In genomic region chr16:13332536-13332935, GRCm38 (mm10) we compare ENCODE assay signal across 22 mouse cellular contexts.
"Had no signal": no experiment of that assay in that cellular context is flagged by ENCODE, and none has a peak within 500 bp of the region (broad histone marks: within the 10 kb centered on the region; RNA-seq: fewer than 3 reads in every experiment).

No protein-coding gene starts in this region.

- DNase-seq: kidney, postnatal 25 days; layer of hippocampus, adult 9-11 months; left cerebral cortex, postnatal 4 days; liver, postnatal 0 days; lung, embryonic 14.5 days; right cerebral cortex, adult 18-20 months; right cerebral cortex, postnatal 14 days; right cerebral cortex, postnatal 4 days; thymus, adult 18-20 months; thymus, postnatal 36 days had no signal

- ATAC-seq: liver, postnatal 0 days; lung, postnatal 0 days had no signal

- H3K36me3 ChIP-seq: midbrain, embryonic 12.5 days; midbrain, embryonic 15.5 days; neural tube, embryonic 12.5 days; neural tube, embryonic 15.5 days had no signal

- H3K27me3 ChIP-seq: limb, embryonic 12.5 days; limb, embryonic 15.5 days; midbrain, embryonic 12.5 days; midbrain, embryonic 15.5 days; neural tube, embryonic 12.5 days; neural tube, embryonic 15.5 days had no signal

- H3K4me1 ChIP-seq: midbrain, embryonic 12.5 days; neural tube, embryonic 12.5 days had no signal

- H3K4me2 ChIP-seq: limb, embryonic 12.5 days; limb, embryonic 15.5 days; liver, embryonic 11.5 days; lung, embryonic 14.5 days; midbrain, embryonic 12.5 days; midbrain, embryonic 15.5 days; neural tube, embryonic 12.5 days; neural tube, embryonic 15.5 days had no signal

- H3K4me3 ChIP-seq: layer of hippocampus, adult 2 months; limb, embryonic 12.5 days; limb, embryonic 15.5 days; midbrain, embryonic 12.5 days; midbrain, embryonic 15.5 days; neural tube, embryonic 12.5 days; neural tube, embryonic 15.5 days had no signal

- H3K9ac ChIP-seq: limb, embryonic 12.5 days; limb, embryonic 15.5 days; liver, embryonic 14.5 days; liver, postnatal 0 days; lung, embryonic 14.5 days; midbrain, embryonic 12.5 days; midbrain, embryonic 15.5 days; neural tube, embryonic 12.5 days; neural tube, embryonic 15.5 days had no signal

- H3K27ac ChIP-seq: kidney, postnatal 0 days; layer of hippocampus, adult 2 months; limb, embryonic 12.5 days; limb, embryonic 15.5 days; liver, embryonic 14.5 days; macrophage; midbrain, embryonic 12.5 days; neural tube, embryonic 12.5 days had no signal

- H3K9me3 ChIP-seq: limb, embryonic 12.5 days; limb, embryonic 15.5 days; midbrain, embryonic 12.5 days; midbrain, embryonic 15.5 days; neural tube, embryonic 12.5 days; neural tube, embryonic 15.5 days had no signal
